Mouse (Mus musculus) thymus, postnatal 4 days (tissue): ENCODE results near the gene Mob1a.
A peak's percentile ranks its signal among the peaks of the same experiment; 100 is the strongest.

Source experiments
- DNase-seq: peaks from one replicate; pipeline ENCODE4 v3.0.0; 2021

Mob1a gene

DNA sequence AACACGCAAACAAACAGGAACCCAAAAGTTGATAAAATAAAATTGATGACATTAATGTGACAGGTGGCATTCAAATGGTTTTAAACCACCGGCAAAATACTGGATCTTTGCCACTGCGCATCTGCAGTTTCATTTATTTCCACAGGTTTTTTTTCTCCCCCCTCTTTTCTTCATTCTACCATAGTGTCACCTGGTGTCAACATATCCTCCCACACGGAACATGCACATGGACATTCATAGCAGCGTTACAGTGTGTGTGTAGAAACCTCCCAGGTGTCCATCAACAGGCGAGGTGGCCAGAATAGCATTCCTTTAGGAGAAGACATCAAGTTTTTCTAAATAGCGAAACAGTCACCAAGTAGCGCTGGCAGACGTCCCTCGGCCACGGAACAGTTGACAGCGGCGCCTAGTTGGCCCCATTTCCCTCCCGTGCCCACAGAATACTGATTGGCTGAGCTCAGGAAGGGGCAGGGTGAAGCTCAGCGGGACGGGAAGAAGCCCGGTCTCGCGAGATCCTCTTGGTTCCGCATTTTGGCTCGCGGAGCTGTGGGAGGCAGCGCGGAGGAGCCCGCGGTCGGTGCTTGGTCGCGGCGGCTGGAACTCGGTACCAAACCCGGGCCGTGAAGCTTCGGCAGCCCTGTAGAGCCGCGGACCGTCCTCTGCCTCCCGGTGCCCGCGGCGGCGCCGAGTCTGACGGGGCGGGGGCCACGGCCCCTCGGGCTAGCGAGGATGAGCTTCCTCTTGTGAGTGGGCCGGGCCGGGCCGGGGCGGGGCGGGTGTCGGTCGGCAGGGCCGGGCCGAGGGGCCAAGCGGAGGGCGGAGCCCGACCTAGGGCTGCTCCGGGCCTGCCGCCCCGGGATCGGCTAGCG is at the start of gene Mob1a, which contains the start of gene Mthfd2:
Gene Mob1a, plus strand, starts transcription at position 492 of the 869 bp plus-strand sequence.
Gene Mthfd2, minus strand, starts transcription at position 384 of the 869 bp plus-strand sequence.
- peak; percentile 95 for DNase-seq

- DNase-seq = no peak
These were observed 48.7 kb upstream of the Mob1a start for GRCm38 (mm10) chr6:83277151-83277550.

DNA sequence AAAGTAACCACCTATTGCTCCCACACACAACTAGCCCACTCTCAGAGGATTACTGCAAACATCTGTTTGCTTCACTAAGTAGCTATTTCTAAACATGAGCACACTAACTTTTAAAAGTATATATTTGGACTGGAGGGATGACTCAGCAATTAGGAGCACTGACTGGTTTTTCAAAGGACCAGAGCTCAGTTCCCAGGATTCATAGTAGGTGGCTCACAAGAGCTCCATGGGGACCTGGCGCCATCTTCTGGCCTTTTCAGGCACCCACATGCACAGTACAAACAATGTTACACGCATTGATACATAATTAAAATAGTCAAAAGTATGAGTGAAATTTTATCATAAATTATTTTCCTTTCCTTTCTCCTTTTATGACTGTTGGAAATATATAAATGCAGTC is 46.9 kb upstream of the Mob1a start:
- peak; percentile 69 for DNase-seq

GRCm38 (mm10) chr6:83280256-83280955 is 45.4 kb upstream of the Mob1a start:
- DNase-seq = peak; percentile 57

- no peak for DNase-seq
These were observed 25.2 kb upstream of the Mob1a start for GRCm38 (mm10) chr6:83300447-83301229.

DNA sequence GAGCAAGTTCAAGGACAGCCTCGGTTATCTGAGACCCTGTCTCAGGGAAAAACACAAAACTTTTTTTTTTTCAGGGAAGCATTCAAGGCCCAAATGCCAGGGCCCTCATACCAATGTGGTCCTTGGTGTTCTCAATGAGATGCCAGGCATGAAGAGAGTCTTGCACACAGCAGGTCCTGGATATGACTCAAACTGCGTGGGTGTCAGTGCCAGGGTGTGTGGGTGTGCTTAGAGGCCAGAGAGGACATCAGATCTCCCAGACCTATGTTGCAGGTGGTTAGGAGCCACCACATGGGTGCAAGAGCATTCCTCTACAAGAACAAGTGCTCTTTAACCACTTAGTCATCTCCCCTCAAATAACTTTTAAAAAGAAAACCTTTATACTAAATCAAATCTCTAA is 24.5 kb upstream of the Mob1a start:
- no peak for DNase-seq

DNA sequence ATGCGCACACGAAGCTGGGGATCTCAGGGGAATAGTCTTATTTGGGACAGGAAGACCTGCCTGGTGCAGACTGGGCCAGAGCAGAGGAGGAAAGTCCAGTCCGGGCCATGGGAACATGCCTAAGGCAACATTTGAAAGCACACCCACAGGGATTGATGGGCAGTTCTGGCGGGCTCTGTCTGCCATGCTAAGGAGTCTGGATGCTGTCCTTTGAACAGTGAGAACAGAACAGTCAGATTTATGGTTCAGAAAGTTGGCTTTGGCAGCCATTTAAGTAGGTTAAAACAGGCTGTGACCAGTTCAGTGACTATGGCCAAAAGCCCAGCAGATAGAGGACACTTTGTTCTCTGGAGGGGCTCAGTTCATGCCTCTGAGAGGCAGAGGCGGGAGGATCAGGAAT is 23.6 kb upstream of the Mob1a start:
- DNase-seq = no peak

DNA sequence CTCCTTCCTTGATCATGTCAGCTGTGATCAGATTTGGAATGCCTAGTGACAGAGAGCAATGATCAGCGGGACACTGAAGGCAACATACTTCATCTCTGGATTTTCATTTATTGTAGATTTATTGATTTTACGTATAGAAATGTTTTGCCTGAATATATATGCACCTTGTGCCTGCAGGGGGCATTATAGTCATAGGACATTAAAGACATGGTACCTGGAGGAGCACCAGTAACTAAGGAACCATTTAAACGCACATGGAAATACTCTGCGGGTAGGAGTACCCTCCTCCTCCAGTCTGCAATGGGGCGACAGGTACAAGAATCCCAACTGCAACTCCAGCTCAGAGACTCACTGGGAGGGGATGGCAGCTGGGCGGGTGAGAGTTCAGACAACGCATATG is 16.8 kb upstream of the Mob1a start:
- peak; percentile 19 for DNase-seq

GRCm38 (mm10) chr6:83311206-83311605 is 14.6 kb upstream of the Mob1a start:
- DNase-seq = no peak

- no peak for DNase-seq
These were observed 13.8 kb upstream of the Mob1a start for GRCm38 (mm10) chr6:83312021-83312420.

DNA sequence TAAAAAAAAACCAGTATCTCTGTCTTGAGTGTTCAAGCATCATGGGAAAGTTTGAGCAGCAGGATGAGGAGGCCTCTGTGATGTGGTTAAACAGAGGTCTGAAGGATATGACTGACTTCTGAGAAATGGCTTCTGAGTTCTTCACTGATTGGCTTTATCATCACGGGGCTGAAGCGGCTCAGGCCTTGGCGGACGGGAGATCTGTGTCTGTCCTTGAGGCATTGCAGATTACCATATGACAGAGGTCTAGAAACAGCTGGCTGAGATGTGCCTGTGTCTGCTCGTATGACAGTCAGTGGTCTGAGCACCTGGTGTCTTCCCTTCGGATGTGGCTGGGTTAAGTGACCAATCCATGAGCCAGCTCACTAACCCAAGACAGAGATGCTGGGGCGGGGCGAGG is 13.3 kb upstream of the Mob1a start:
- DNase-seq = peak; percentile 18

GRCm38 (mm10) chr6:83315293-83315692 is 10.5 kb upstream of the Mob1a start:
- no peak for DNase-seq

DNA sequence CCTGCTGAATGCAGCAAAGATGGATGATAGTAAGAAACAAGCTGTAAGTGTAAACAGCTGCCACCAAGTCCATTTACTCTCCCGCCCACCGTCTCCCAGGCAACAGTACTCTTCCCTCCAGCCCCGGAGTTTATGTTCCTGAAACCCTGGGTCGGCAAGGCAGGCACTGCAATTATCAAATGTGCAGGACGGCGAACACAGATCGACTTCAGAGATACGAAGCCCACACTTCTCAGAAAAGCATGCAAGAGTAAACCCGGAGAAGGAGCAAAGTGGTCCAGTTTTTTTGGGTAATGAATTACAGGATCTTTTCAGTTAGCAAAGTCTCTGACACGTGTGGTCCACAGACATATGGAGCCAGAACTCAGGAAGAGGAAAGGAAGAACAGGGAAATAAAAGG is 9.8 kb upstream of the Mob1a start:
- DNase-seq = peak; percentile 20

DNA sequence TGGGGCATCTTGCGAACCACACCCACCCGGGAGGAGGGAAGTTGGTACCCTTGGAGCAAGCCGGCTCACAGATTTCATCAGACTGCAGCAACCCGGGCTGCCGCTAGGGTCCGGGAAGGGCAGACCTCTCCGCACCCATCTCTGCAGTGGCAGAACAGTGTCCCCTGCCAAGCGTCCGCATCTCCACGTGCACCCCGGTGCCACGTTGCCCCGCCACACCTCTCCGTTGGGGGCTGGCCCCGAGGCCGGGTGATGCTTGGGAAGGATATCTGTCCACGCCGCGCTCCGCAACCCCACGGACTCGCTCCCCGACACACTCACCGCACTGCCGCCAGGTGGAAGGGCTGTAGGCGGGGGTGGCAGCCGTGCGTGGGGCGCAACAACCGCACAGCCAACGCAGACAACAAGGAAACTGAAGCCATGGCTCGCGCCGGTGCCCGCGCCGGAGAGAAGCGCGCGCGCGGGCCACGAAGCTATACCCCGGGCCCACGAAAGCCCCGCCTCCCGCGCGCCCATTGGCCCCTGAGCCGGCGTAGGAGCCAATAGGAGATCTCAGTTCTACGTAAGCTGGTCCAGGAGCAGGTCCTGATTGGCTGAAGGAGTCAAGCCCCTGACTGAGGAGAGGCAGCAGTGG is 8.6 kb upstream of the Mob1a start:
- DNase-seq = peak; percentile 96

DNA sequence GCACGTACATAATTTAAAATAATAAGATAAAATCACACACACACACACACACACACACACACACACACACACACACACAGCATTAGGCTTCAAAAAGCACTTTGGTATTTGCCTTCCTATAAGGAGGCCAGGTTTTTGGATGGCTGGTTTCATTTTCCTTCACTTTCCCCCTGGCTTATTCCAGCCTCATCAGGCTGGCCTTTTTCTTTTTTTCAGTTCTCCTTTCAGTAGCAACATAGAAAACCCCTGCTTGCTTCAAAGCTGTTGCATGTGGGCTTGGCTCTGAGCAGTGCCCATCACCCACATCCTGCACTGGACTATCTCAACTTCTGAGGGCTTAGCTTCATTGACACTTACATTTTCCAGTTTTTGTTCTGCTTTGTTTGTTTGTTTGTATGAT is 3.9 kb upstream of the Mob1a start:
- DNase-seq = no peak

- no peak for DNase-seq
These were observed 3.0 kb upstream of the Mob1a start for GRCm38 (mm10) chr6:83322794-83323193.

DNA sequence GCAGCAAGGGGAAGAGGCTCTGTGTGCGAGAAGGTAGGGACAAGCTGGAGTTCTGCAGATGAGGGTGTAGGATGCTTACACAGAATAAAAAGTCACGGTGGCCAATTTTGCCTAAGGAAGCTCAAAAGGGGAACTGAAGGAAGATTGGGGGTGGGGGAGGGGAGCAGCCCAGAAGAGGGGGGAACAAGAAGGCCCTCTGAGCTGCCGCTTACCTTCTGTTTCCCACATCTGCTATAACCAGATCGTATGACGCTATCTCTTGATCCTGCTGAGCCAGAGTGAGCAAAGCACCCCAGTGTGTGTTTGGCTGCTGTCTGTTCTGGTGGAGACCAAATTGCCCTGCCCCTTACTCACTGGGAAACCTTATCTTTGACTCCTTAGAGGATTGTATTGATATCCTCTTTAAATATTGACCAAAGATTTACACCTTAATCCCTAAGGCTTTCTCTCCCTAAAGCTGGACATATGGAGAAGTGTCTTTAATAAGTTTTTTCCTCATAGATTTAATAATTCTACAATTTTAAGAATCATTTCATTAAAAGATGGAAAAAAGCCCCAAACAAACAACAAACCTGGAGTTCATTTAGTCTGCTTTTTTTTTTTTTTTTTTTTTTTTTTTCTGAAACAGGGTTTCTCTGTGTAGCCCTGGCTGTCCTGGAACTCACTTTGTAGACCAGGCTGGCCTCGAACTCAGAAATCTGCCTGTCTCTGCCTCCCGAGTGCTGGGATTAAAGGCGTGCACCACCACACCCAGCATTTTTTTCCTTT is 2.0 kb upstream of the Mob1a start:
- no peak for DNase-seq

GRCm38 (mm10) chr6:83326394-83326736 is 549 bp downstream of the Mob1a start:
- no peak for DNase-seq

- no peak for DNase-seq
These were observed 945 bp downstream of the Mob1a start for GRCm38 (mm10) chr6:83326761-83327160.

GRCm38 (mm10) chr6:83327591-83328190 is 1.9 kb downstream of the Mob1a start:
- no peak for DNase-seq

DNA sequence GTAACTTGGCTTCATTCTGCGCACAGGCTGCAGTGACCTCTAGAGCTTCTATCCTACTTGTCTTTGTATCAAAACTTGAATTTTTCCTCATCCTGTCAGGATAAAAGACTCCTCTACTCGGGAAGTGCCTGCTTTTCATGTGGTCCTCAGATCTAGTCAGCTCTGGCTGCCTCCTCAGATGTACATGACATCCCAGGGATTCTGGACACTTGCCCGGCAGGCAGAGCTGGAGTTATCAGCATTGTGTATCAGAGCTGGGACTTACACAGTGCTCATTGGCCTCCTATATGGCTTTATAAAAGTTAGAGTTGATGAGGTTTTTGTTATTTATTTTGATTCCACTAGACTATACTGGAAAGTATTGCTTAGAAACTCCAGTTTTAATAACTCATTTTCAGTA is 15.6 kb downstream of the Mob1a start:
- DNase-seq = no peak

- DNase-seq = no peak
These were observed 17.1 kb downstream of the Mob1a start for GRCm38 (mm10) chr6:83342957-83343356.
